Mouse (Mus musculus) heart, postnatal 0 days (tissue): ENCODE measurements around the gene Selenof.

Experiments used
- CTCF ChIP-seq: IDR thresholded peaks from 2 replicates; pipeline ENCODE4 v1.5.1; 2016; ENCODE audit warnings: antibody characterized with exemption, control low read depth, low read depth
- EP300 ChIP-seq: IDR thresholded peaks from 2 replicates; pipeline ENCODE4 v1.6.1; 2016; ENCODE audit warnings: antibody characterized with exemption, low read depth

DNA sequence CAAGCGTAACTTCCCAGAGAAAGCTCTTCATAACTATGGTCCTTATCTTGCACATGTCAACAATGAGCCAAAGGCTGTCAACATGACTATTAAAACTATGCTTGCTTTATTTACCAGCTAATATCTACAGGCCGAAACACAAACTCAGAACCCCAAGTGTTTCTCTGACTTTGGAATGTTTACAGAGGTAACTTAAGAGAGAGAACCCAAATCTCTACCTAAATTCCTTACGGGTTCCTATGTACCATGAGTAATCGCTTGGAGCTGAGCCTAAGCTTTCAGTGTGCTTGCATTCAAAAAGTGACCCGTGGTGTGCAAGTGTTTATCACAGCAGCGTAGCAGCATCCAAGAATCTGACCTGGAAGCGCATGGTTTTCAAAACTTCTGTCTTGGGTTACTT is 4.9 kb upstream of the Selenof start:
- TF ChIP-seq EP300 (no peak), CTCF (no peak)
